Mouse (Mus musculus) testis, adult 2 months (tissue): ENCODE data around the gene Gm10203.

Experiments used
- CTCF ChIP-seq: fragments of 200-500 bp; IDR thresholded peaks from 2 replicates; pipeline ENCODE4 v1.5.1; 2012; ENCODE audit warnings: low read depth, mild to moderate bottlenecking, inconsistent platforms, low read length, moderate library complexity; ENCODE audit not compliant: control insufficient read depth, insufficient read depth, insufficient replicate concordance
- POLR2A ChIP-seq: fragments of 200-500 bp; IDR thresholded peaks from 2 replicates; pipeline ENCODE4 v1.6.1; 2012; ENCODE audit warnings: low read depth, mild to moderate bottlenecking, inconsistent platforms, low read length, moderate library complexity; ENCODE audit not compliant: control insufficient read depth

GRCm38 (mm10) chr6:149118935-149119334 lies 11.0 kb upstream of the Gm10203 start:
- no peak for TF ChIP-seq CTCF
- no peak for TF ChIP-seq POLR2A
